Mouse (Mus musculus) embryonic fibroblast, embryonic 13.5 days (primary cell): ENCODE data around the gene Atp2c2.

ENCODE experiments used
- CTCF ChIP-seq: IDR thresholded peaks from 2 replicates; pipeline ENCODE4 v1.5.1; 2011; ENCODE audit warnings: mild to moderate bottlenecking, control low read depth, low read length, moderate library complexity, borderline replicate concordance; ENCODE audit not compliant: insufficient read depth
- POLR2A ChIP-seq: IDR thresholded peaks from 2 replicates; pipeline ENCODE4 v1.6.1; 2011; ENCODE audit warnings: low read depth, mild to moderate bottlenecking, control low read depth, low read length, moderate library complexity

GRCm38 (mm10) chr8:119691989-119692388, 7.8 kb upstream of the Atp2c2 start:
- no peak for TF ChIP-seq CTCF
- no peak for TF ChIP-seq POLR2A
